Mouse (Mus musculus): Measurements from ENCODE around the gene Cnot10. TPM values are rescaled to one million over a fixed set of nuclear protein-coding genes. Genes with fewer than 3 reads are reported as not detected.

The Cnot10 gene
- polyA plus RNA-seq, 1 experiment: 17.0 TPM

GRCm38 (mm10) chr9:114639186-114639748 is 717 bp downstream of the Cnot10 start:
- 8% methylated on average over 18 of the region's 18 CpGs for WGBS
- Histone ChIP-seq H3K27ac (ENCODE audit: insufficient read depth, low read depth, low read length) (peak overlapping the region; percentile 71), H3K4me3 (ENCODE audit: low read depth, low read length) (peak overlapping the region; percentile 78), H3K36me3 (ENCODE audit: control insufficient read depth, insufficient read depth, low read length) (peaks cover 2% of the 10 kb centered on the region; the same call in 1 of the 2 replicates), H3K4me1 (ENCODE audit: control insufficient read depth, insufficient read depth, insufficient read length, low read length) (peaks cover 5% of the 10 kb centered on the region; the same call in 1 of the 2 replicates), H3K27me3 (ENCODE audit: control insufficient read depth, insufficient read depth, low read length) (no peaks in the 10 kb centered on the region)
- TF ChIP-seq POLR2A (IDR thresholded peaks at IDR 0.05; ENCODE audit: low read depth, low read length) (no peak), CTCF (IDR thresholded peaks at IDR 0.05; ENCODE audit: extremely low read depth, insufficient read length, insufficient replicate concordance, low read depth, low read length) (no peak)

GRCm38 (mm10) chr9:114636751-114637150 is 3.2 kb downstream of the Cnot10 start:
- TF ChIP-seq CTCF (IDR thresholded peaks at IDR 0.05; ENCODE audit: extremely low read depth, insufficient read length, insufficient replicate concordance, low read depth, low read length): no peak
- TF ChIP-seq POLR2A (IDR thresholded peaks at IDR 0.05; ENCODE audit: low read depth, low read length): no peak

GRCm38 (mm10) chr9:114636150-114636549 is 3.8 kb downstream of the Cnot10 start:
- WGBS: 88% methylated on average over 4 of the region's 4 CpGs

More at GRCm38 (mm10) chr9:114636751-114637150, 3.2 kb downstream of the Cnot10 start:
- peaks cover 5% of the 10 kb centered on the region; the same call in 1 of the 2 replicates for H3K4me1 ChIP-seq (ENCODE audit: control insufficient read depth, insufficient read depth, insufficient read length, low read length)
- no peak overlapping the region for H3K4me3 ChIP-seq (ENCODE audit: low read depth, low read length)
- H3K36me3 ChIP-seq (ENCODE audit: control insufficient read depth, insufficient read depth, low read length): peaks cover 4% of the 10 kb centered on the region
- 80% methylated on average over 3 of the region's 3 CpGs for WGBS
- no peaks in the 10 kb centered on the region for H3K27me3 ChIP-seq (ENCODE audit: control insufficient read depth, insufficient read depth, low read length)
- H3K27ac ChIP-seq (ENCODE audit: insufficient read depth, low read depth, low read length): no peak overlapping the region

GRCm38 (mm10) chr9:114632331-114632730 is 7.7 kb downstream of the Cnot10 start:
- no peaks in the 10 kb centered on the region for H3K27me3 ChIP-seq (ENCODE audit: control insufficient read depth, insufficient read depth, low read length)
- peak overlapping the region; percentile 81 for H3K27ac ChIP-seq (ENCODE audit: insufficient read depth, low read depth, low read length)
- peaks cover 23% of the 10 kb centered on the region for H3K36me3 ChIP-seq (ENCODE audit: control insufficient read depth, insufficient read depth, low read length)
- H3K4me3 ChIP-seq (ENCODE audit: low read depth, low read length): no peak overlapping the region
- peaks cover 5% of the 10 kb centered on the region; the same call in 1 of the 2 replicates for H3K4me1 ChIP-seq (ENCODE audit: control insufficient read depth, insufficient read depth, insufficient read length, low read length)
- TF ChIP-seq POLR2A (IDR thresholded peaks at IDR 0.05; ENCODE audit: low read depth, low read length): no peak
- no peak for TF ChIP-seq CTCF (IDR thresholded peaks at IDR 0.05; ENCODE audit: extremely low read depth, insufficient read length, insufficient replicate concordance, low read depth, low read length)
- 71% methylated on average over 4 of the region's 4 CpGs for WGBS

More at GRCm38 (mm10) chr9:114636150-114636549, 3.8 kb downstream of the Cnot10 start:
- Histone ChIP-seq H3K4me1 (ENCODE audit: control insufficient read depth, insufficient read depth, insufficient read length, low read length) (peaks cover 7% of the 10 kb centered on the region; the same call in 1 of the 2 replicates), H3K27me3 (ENCODE audit: control insufficient read depth, insufficient read depth, low read length) (no peaks in the 10 kb centered on the region), H3K36me3 (ENCODE audit: control insufficient read depth, insufficient read depth, low read length) (peaks cover 6% of the 10 kb centered on the region), H3K4me3 (ENCODE audit: low read depth, low read length) (no peak overlapping the region), H3K27ac (ENCODE audit: insufficient read depth, low read depth, low read length) (no peak overlapping the region)
- TF ChIP-seq POLR2A (IDR thresholded peaks at IDR 0.05; ENCODE audit: low read depth, low read length) (no peak), CTCF (IDR thresholded peaks at IDR 0.05; ENCODE audit: extremely low read depth, insufficient read length, insufficient replicate concordance, low read depth, low read length) (no peak)

- WGBS: 74% methylated on average over 4 of the region's 4 CpGs
- TF ChIP-seq POLR2A (IDR thresholded peaks at IDR 0.05; ENCODE audit: low read depth, low read length) (no peak), CTCF (IDR thresholded peaks at IDR 0.05; ENCODE audit: extremely low read depth, insufficient read length, insufficient replicate concordance, low read depth, low read length) (no peak)
- Histone ChIP-seq H3K4me3 (ENCODE audit: low read depth, low read length) (no peak overlapping the region), H3K27me3 (ENCODE audit: control insufficient read depth, insufficient read depth, low read length) (no peaks in the 10 kb centered on the region), H3K27ac (ENCODE audit: insufficient read depth, low read depth, low read length) (no peak overlapping the region), H3K4me1 (ENCODE audit: control insufficient read depth, insufficient read depth, insufficient read length, low read length) (0 out of 2 replicates have a peak, but pooled peaks cover 2% of the 10 kb centered on the region), H3K36me3 (ENCODE audit: control insufficient read depth, insufficient read depth, low read length) (peaks cover 53% of the 10 kb centered on the region)
Observed at GRCm38 (mm10) chr9:114626726-114627125, 13.3 kb downstream of the Cnot10 start.

GRCm38 (mm10) chr9:114624178-114624577 is 15.8 kb downstream of the Cnot10 start:
- Histone ChIP-seq H3K36me3 (ENCODE audit: control insufficient read depth, insufficient read depth, low read length) (peaks cover 43% of the 10 kb centered on the region), H3K27me3 (ENCODE audit: control insufficient read depth, insufficient read depth, low read length) (no peaks in the 10 kb centered on the region), H3K4me3 (ENCODE audit: low read depth, low read length) (no peak overlapping the region), H3K27ac (ENCODE audit: insufficient read depth, low read depth, low read length) (no peak overlapping the region), H3K4me1 (ENCODE audit: control insufficient read depth, insufficient read depth, insufficient read length, low read length) (no peaks in the 10 kb centered on the region)
- WGBS: 78% methylated on average over 6 of the region's 6 CpGs
- TF ChIP-seq CTCF (IDR thresholded peaks at IDR 0.05; ENCODE audit: extremely low read depth, insufficient read length, insufficient replicate concordance, low read depth, low read length): no peak
- TF ChIP-seq POLR2A (IDR thresholded peaks at IDR 0.05; ENCODE audit: low read depth, low read length): no peak

GRCm38 (mm10) chr9:114621149-114621548 is 18.8 kb downstream of the Cnot10 start:
- 76% methylated on average over 5 of the region's 5 CpGs for WGBS
- H3K4me1 ChIP-seq (ENCODE audit: control insufficient read depth, insufficient read depth, insufficient read length, low read length): peaks cover 2% of the 10 kb centered on the region; the same call in 1 of the 2 replicates
- no peak overlapping the region for H3K27ac ChIP-seq (ENCODE audit: insufficient read depth, low read depth, low read length)
- TF ChIP-seq CTCF (IDR thresholded peaks at IDR 0.05; ENCODE audit: extremely low read depth, insufficient read length, insufficient replicate concordance, low read depth, low read length) (no peak), POLR2A (IDR thresholded peaks at IDR 0.05; ENCODE audit: low read depth, low read length) (no peak)
- H3K27me3 ChIP-seq (ENCODE audit: control insufficient read depth, insufficient read depth, low read length): no peaks in the 10 kb centered on the region
- H3K4me3 ChIP-seq (ENCODE audit: low read depth, low read length): no peak overlapping the region
- peaks cover 48% of the 10 kb centered on the region for H3K36me3 ChIP-seq (ENCODE audit: control insufficient read depth, insufficient read depth, low read length)
